Mouse (Mus musculus): Measurements from ENCODE around the gene Zcchc4. TPM values are rescaled to one million over a fixed set of nuclear protein-coding genes. Genes with fewer than 3 reads are reported as not detected.

The Zcchc4 gene
- polyA plus RNA-seq (2011; ENCODE audit: insufficient read depth, insufficient read length, low read depth, missing spikeins) = 19.9 and 20.2 TPM in 2 replicates

GRCm38 (mm10) chr5:52775237-52775636 is at the start of gene Zcchc4:
Zcchc4 (plus strand) TSS chr5:52775409.
- Histone ChIP-seq H3K4me3 (ENCODE audit: low read depth, low read length) (no peak within 1 kb of the TSS), H3K27me3 (ENCODE audit: control insufficient read depth, insufficient read depth, low read length, poor library complexity, severe bottlenecking) (no peaks in the 10 kb centered on the region), H3K4me1 (ENCODE audit: control insufficient read depth, insufficient read depth, low read length) (no peaks in the 10 kb centered on the region), H3K36me3 (ENCODE audit: control insufficient read depth, insufficient read depth, low read length, poor library complexity, severe bottlenecking) (no peaks in the 10 kb centered on the region), H3K9me3 (replicated peaks; ENCODE audit: control insufficient read depth, insufficient read depth, low read length, poor library complexity, severe bottlenecking) (no peaks in the 10 kb centered on the region), H3K27ac (ENCODE audit: insufficient read depth, low read length) (no peak within 1 kb of the TSS), H3K9ac (ENCODE audit: low read depth, poor library complexity, severe bottlenecking) (no peak within 1 kb of the TSS)
- TF ChIP-seq EP300 (IDR thresholded peaks at IDR 0.05; ENCODE audit: insufficient read depth, low read depth, low read length) = no peak
- TF ChIP-seq POLR2A (IDR thresholded peaks at IDR 0.05; ENCODE audit: insufficient read depth, low read length) = no peak
- TF ChIP-seq CTCF (IDR thresholded peaks at IDR 0.05; ENCODE audit: low read depth, low read length) = no peak

DNA sequence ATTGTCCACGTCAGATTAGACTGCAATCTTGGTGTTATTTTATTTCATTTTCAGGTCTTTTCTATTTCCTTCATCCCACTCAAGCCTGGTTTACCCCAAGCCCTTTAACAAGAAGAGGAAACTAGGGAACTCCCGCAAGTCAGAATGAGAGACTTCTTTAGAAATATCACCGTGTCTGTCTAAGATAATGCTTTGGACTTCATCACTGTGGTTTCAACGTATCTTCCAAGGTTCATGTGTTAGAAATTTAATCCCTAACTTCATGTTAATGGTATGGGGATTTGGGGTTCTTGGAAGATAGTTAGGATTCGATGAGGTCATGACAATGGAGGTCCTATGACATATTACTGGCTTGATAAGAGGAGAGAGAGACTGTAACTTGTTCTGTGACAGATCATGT is 47.5 kb upstream of the Zcchc4 start:
- Histone ChIP-seq H3K27me3 (ENCODE audit: control insufficient read depth, insufficient read depth, low read length, poor library complexity, severe bottlenecking) (no peaks in the 10 kb centered on the region), H3K27ac (ENCODE audit: insufficient read depth, low read length) (no peak overlapping the region), H3K9me3 (replicated peaks; ENCODE audit: control insufficient read depth, insufficient read depth, low read length, poor library complexity, severe bottlenecking) (no peaks in the 10 kb centered on the region), H3K4me1 (ENCODE audit: control insufficient read depth, insufficient read depth, low read length) (no peaks in the 10 kb centered on the region), H3K36me3 (ENCODE audit: control insufficient read depth, insufficient read depth, low read length, poor library complexity, severe bottlenecking) (no peaks in the 10 kb centered on the region), H3K4me3 (ENCODE audit: low read depth, low read length) (no peak overlapping the region), H3K9ac (ENCODE audit: low read depth, poor library complexity, severe bottlenecking) (no peak overlapping the region)
- TF ChIP-seq EP300 (IDR thresholded peaks at IDR 0.05; ENCODE audit: insufficient read depth, low read depth, low read length) (no peak), POLR2A (IDR thresholded peaks at IDR 0.05; ENCODE audit: insufficient read depth, low read length) (no peak), CTCF (IDR thresholded peaks at IDR 0.05; ENCODE audit: low read depth, low read length) (no peak)

GRCm38 (mm10) chr5:52732811-52733210 is 42.4 kb upstream of the Zcchc4 start:
- Histone ChIP-seq H3K4me3 (ENCODE audit: low read depth, low read length) (no peak overlapping the region), H3K9me3 (replicated peaks; ENCODE audit: control insufficient read depth, insufficient read depth, low read length, poor library complexity, severe bottlenecking) (no peaks in the 10 kb centered on the region), H3K9ac (ENCODE audit: low read depth, poor library complexity, severe bottlenecking) (no peak overlapping the region), H3K36me3 (ENCODE audit: control insufficient read depth, insufficient read depth, low read length, poor library complexity, severe bottlenecking) (no peaks in the 10 kb centered on the region), H3K27me3 (ENCODE audit: control insufficient read depth, insufficient read depth, low read length, poor library complexity, severe bottlenecking) (no peaks in the 10 kb centered on the region; the same call in 1 of the 2 replicates), H3K27ac (ENCODE audit: insufficient read depth, low read length) (no peak overlapping the region), H3K4me1 (ENCODE audit: control insufficient read depth, insufficient read depth, low read length) (no peaks in the 10 kb centered on the region)
- TF ChIP-seq EP300 (IDR thresholded peaks at IDR 0.05; ENCODE audit: insufficient read depth, low read depth, low read length) (no peak), POLR2A (IDR thresholded peaks at IDR 0.05; ENCODE audit: insufficient read depth, low read length) (no peak), CTCF (IDR thresholded peaks at IDR 0.05; ENCODE audit: low read depth, low read length) (no peak)

GRCm38 (mm10) chr5:52736046-52736445 is 39.2 kb upstream of the Zcchc4 start:
- Histone ChIP-seq H3K27me3 (ENCODE audit: control insufficient read depth, insufficient read depth, low read length, poor library complexity, severe bottlenecking) (no peaks in the 10 kb centered on the region; the same call in 1 of the 2 replicates), H3K9me3 (replicated peaks; ENCODE audit: control insufficient read depth, insufficient read depth, low read length, poor library complexity, severe bottlenecking) (no peaks in the 10 kb centered on the region), H3K27ac (ENCODE audit: insufficient read depth, low read length) (no peak overlapping the region), H3K9ac (ENCODE audit: low read depth, poor library complexity, severe bottlenecking) (no peak overlapping the region), H3K36me3 (ENCODE audit: control insufficient read depth, insufficient read depth, low read length, poor library complexity, severe bottlenecking) (no peaks in the 10 kb centered on the region), H3K4me3 (ENCODE audit: low read depth, low read length) (no peak overlapping the region), H3K4me1 (ENCODE audit: control insufficient read depth, insufficient read depth, low read length) (no peaks in the 10 kb centered on the region)
- TF ChIP-seq EP300 (IDR thresholded peaks at IDR 0.05; ENCODE audit: insufficient read depth, low read depth, low read length) (no peak), CTCF (IDR thresholded peaks at IDR 0.05; ENCODE audit: low read depth, low read length) (no peak)

DNA sequence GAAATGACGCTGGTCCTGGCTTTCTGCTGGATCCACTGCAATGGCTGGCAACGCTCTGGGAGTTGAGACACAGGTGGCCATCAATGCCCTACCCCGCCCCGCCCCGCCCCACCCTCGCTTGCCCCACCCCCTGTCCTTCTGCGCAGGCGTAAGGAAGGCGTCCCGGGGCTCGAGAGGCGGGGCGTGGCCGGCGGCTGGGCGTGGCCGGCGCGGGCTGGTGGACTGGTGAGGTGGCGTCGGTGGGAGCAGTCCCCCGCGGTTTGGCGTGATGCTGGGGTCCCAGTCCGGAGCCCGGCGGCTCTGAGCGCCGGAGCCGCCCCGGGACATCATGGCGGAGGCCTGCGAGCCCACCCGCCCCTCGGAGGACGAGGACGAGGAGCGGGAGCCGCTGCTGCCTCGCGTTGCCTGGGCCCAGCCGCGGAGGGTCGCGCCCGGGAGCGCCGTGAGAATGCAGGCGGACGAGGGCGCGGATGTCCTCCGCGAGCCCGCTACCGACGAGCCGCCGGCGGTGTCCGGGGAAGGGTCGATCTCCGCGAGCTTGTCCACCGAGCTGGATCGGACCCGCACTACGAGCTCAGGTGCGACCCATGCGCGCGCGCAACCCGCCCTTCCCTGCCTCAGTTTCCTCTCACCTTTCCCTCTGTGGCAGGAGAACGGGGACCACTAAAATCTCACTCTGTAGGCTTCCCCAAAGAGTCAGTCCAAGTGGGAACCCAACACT is 33.7 kb upstream of the Zcchc4 start, which contains the start of gene Pi4k2b:
Gene Pi4k2b, plus strand, starts transcription at position 184 of the 721 bp plus-strand sequence.
- no peaks in the 10 kb centered on the region for H3K36me3 ChIP-seq (ENCODE audit: control insufficient read depth, insufficient read depth, low read length, poor library complexity, severe bottlenecking)
- no peak within 1 kb of the TSS for H3K27ac ChIP-seq (ENCODE audit: insufficient read depth, low read length)
- H3K27me3 ChIP-seq (ENCODE audit: control insufficient read depth, insufficient read depth, low read length, poor library complexity, severe bottlenecking) = no peaks in the 10 kb centered on the region
- H3K4me3 ChIP-seq (ENCODE audit: low read depth, low read length) = peak within 1 kb of the TSS; percentile 89
- H3K9me3 ChIP-seq (replicated peaks; ENCODE audit: control insufficient read depth, insufficient read depth, low read length, poor library complexity, severe bottlenecking) = no peaks in the 10 kb centered on the region; the same call in 1 of the 2 replicates
- H3K9ac ChIP-seq (ENCODE audit: low read depth, poor library complexity, severe bottlenecking) = peak within 1 kb of the TSS; percentile 80
- no peak for TF ChIP-seq EP300 (IDR thresholded peaks at IDR 0.05; ENCODE audit: insufficient read depth, low read depth, low read length)
- TF ChIP-seq CTCF (IDR thresholded peaks at IDR 0.05; ENCODE audit: low read depth, low read length) = no peak
- TF ChIP-seq POLR2A (IDR thresholded peaks at IDR 0.05; ENCODE audit: insufficient read depth, low read length) = peak; percentile 10
- H3K4me1 ChIP-seq (ENCODE audit: control insufficient read depth, insufficient read depth, low read length) = no peaks in the 10 kb centered on the region

GRCm38 (mm10) chr5:52742112-52742813 is 32.9 kb upstream of the Zcchc4 start:
- peak; percentile 1 for TF ChIP-seq CTCF (IDR thresholded peaks at IDR 0.05; ENCODE audit: low read depth, low read length)
- TF ChIP-seq POLR2A (IDR thresholded peaks at IDR 0.05; ENCODE audit: insufficient read depth, low read length) = no peak
- Histone ChIP-seq H3K27me3 (ENCODE audit: control insufficient read depth, insufficient read depth, low read length, poor library complexity, severe bottlenecking) (no peaks in the 10 kb centered on the region), H3K36me3 (ENCODE audit: control insufficient read depth, insufficient read depth, low read length, poor library complexity, severe bottlenecking) (no peaks in the 10 kb centered on the region), H3K9me3 (replicated peaks; ENCODE audit: control insufficient read depth, insufficient read depth, low read length, poor library complexity, severe bottlenecking) (no peaks in the 10 kb centered on the region; the same call in 1 of the 2 replicates), H3K9ac (ENCODE audit: low read depth, poor library complexity, severe bottlenecking) (peak overlapping the region; percentile 80), H3K4me3 (ENCODE audit: low read depth, low read length) (peak overlapping the region; percentile 89), H3K4me1 (ENCODE audit: control insufficient read depth, insufficient read depth, low read length) (no peaks in the 10 kb centered on the region), H3K27ac (ENCODE audit: insufficient read depth, low read length) (no peak overlapping the region)

All from ES-Bruce4 (cell line).